Mouse (Mus musculus) stomach, postnatal 0 days (tissue): ENCODE results near the gene Unc5cl. TPM values are rescaled to one million over a fixed set of nuclear protein-coding genes. Genes with fewer than 3 reads are reported as not detected.

Experiments
- ATAC-seq: fragments of 200-750 bp; cut with Nextera tagmentation; 2 replicates; pipeline ENCODE4 v1.8.0; 2017; ENCODE audit not compliant: low FRiP score, low TSS enrichment
- DNase-seq: peaks from one replicate; pipeline ENCODE4 v3.0.0-alpha.2; 2016; ENCODE audit warnings: low spot score
- H3K27ac ChIP-seq: fragments of 300-500 bp; sonication (generic); replicated peaks from 2 replicates; pipeline ENCODE4 v1.5.1; 2014; ENCODE audit warnings: mild to moderate bottlenecking, control low read depth
- H3K27me3 ChIP-seq: fragments of 300-500 bp; sonication (generic); 2 replicates; pipeline ENCODE4 v1.6.1; 2014; ENCODE audit warnings: low read length; ENCODE audit not compliant: control insufficient read depth, insufficient read depth
- H3K36me3 ChIP-seq: fragments of 300-500 bp; sonication (generic); 2 replicates; pipeline ENCODE4 v1.6.1; 2014; ENCODE audit warnings: low read length, mixed read lengths; ENCODE audit not compliant: control insufficient read depth, insufficient read depth
- H3K4me1 ChIP-seq: fragments of 300-500 bp; sonication (generic); replicated peaks from 2 replicates; pipeline ENCODE4 v1.6.1; 2014; ENCODE audit warnings: antibody characterized with exemption; ENCODE audit not compliant: control insufficient read depth, insufficient read depth
- H3K4me2 ChIP-seq: fragments of 300-500 bp; sonication (generic); replicated peaks from 2 replicates; pipeline ENCODE4 v1.6.1; 2014; ENCODE audit warnings: low read depth, mild to moderate bottlenecking, control low read depth, moderate library complexity
- H3K4me3 ChIP-seq: fragments of 300-500 bp; sonication (generic); 2 replicates; pipeline ENCODE4 v1.5.1; 2014; ENCODE audit warnings: low read depth, low read length, control low read depth
- H3K9ac ChIP-seq: fragments of 300-500 bp; sonication (generic); 2 replicates; pipeline ENCODE4 v1.6.1; 2014; ENCODE audit warnings: mild to moderate bottlenecking, low read length, control low read depth, mixed read lengths
- H3K9me3 ChIP-seq: fragments of 300-500 bp; sonication (generic); 2 replicates; pipeline ENCODE4 v1.6.1; 2016; ENCODE audit warnings: low read length; ENCODE audit not compliant: control insufficient read depth
- CTCF ChIP-seq: IDR thresholded peaks from 2 replicates; pipeline ENCODE4 v1.5.1; 2016; ENCODE audit warnings: antibody characterized with exemption, low read depth, mild to moderate bottlenecking, moderate library complexity
- EP300 ChIP-seq: optimal IDR thresholded peaks from 2 replicates; pipeline ENCODE3; 2016; ENCODE audit warnings: antibody characterized with exemption
- WGBS: fragments of 180-500 bp; shearing (Covaris S2); extraction: QIAGEN DNeasy Blood & Tissue Kit; methylation state at CpG from one replicate; pipeline ENCODE4 v1.1.7; 2014; 5-methylcytosine and 5-hydroxymethylcytosine counted together
- polyA plus RNA-seq: library from polyadenylated mRNA; unstranded; fragments of >200 nt; fragmentation: Nextera tagmentation; extraction: Ambion mirVana; gene quantifications from 2 replicates; pipeline ENCODE4 v1.2.1, GENCODE M21; 2015

Unc5cl gene
- polyA plus RNA-seq, 1 experiment from 2014 or later = 3.5 TPM

DNA sequence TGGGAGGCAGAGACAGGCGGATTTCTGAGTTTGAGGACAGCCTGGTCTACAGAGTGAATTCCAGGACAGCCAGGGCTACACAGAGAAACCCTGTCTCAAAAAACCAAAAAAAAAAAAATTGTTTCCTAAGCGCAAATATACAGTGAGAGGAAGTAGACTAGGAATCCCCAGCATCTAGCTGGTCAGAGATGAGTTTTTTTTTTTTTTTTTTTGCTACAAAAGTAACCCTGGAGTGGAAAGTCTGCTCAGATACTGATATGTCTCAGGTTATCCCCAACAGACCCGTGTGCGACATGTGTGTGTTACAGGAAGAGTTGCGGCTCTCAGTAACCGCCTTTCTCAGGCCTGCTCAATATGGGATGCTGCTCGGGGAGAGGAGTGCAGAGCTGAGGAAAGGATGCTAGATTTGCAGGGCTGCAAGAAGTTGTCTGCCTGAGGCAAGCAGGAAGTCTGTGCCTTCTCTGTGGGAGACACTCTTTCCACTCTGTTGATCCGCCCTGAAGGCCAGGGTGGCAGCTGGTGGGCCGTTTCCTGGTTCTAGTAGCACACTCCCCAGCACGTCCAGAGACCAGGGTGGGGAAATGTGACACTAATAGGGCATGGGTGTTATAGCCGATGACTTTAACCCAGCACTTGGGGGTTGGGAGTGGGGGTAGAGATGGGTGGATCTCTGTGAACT lies 26.7 kb upstream of the Unc5cl start:
- peaks cover 5% of the 10 kb centered on the region for H3K4me1 ChIP-seq
- no peak for ATAC-seq

DNA sequence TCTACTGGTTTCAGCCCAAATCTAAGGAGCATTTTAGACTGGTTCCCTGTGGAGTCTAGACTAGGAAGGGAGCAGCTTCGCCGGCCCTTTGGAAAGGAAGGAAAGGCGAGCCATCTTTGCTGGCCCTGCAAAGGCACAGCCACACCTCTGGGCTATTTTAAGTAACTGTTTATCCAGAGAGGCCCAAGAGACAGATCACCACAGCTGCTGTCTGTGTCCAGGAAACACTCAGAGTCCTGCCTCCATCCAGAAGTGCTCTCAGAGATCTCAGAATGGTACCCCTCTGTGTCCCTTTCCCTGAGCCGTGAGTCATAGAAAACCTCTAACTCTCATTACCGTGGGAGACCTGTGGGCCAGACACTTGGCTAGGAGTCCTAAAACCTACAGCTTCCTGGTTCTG lies 24.3 kb upstream of the Unc5cl start:
- no peaks in the 10 kb centered on the region for H3K9me3 ChIP-seq
- TF ChIP-seq CTCF = no peak
- no peak for TF ChIP-seq EP300
- no peak overlapping the region for H3K9ac ChIP-seq
- 0 out of 2 replicates have a peak overlapping the region, but pooled peaks have one; percentile 3 for H3K4me2 ChIP-seq
- H3K27me3 ChIP-seq = no peaks in the 10 kb centered on the region
- no peak overlapping the region for H3K4me3 ChIP-seq
- no peaks in the 10 kb centered on the region for H3K36me3 ChIP-seq
- H3K27ac ChIP-seq = peak overlapping the region; percentile 56
- DNase-seq (no peak), ATAC-seq (peak; percentile 34; the same call in 1 of the 2 replicates)
- H3K4me1 ChIP-seq = peaks cover 5% of the 10 kb centered on the region
- 17% methylated on average over 5 of the region's 5 CpGs for WGBS

More for the DNA sequence above, 26.7 kb upstream of the Unc5cl start:
- DNase-seq = no peak
- 76% methylated on average over 11 of the region's 11 CpGs for WGBS
- Histone ChIP-seq H3K27me3 (no peaks in the 10 kb centered on the region), H3K9me3 (no peaks in the 10 kb centered on the region), H3K27ac (peak overlapping the region; percentile 26; the same call in 1 of the 2 replicates), H3K4me2 (no peak overlapping the region), H3K4me3 (no peak overlapping the region), H3K9ac (no peak overlapping the region), H3K36me3 (no peaks in the 10 kb centered on the region)
- TF ChIP-seq EP300 (no peak), CTCF (no peak)

DNA sequence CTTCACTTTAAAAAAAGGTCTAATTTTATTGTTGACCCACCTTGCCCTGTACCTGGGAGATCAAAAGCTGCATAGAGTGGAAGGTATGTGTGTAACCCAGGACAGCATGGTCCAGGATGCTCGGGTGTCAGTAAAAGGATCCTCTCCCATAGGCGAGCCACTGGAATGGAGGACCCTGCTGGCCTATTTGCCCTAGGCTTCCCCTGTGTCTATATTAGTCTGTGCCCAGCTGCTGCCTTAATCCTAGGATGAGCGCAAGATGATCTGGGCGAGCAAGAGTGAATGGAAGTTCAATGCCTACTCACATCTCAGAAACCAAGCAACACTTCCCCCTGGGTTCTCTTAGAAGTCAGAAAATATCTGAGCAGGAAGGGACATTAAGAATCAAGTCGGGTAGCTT lies 23.6 kb upstream of the Unc5cl start:
- Histone ChIP-seq H3K9ac (no peak overlapping the region), H3K4me1 (peaks cover 5% of the 10 kb centered on the region), H3K27ac (peak overlapping the region; percentile 30; the same call in 1 of the 2 replicates), H3K27me3 (no peaks in the 10 kb centered on the region), H3K9me3 (no peaks in the 10 kb centered on the region), H3K36me3 (no peaks in the 10 kb centered on the region), H3K4me3 (no peak overlapping the region), H3K4me2 (no peak overlapping the region)
- ATAC-seq = no peak
- WGBS = 67% methylated on average over 5 of the region's 5 CpGs
- TF ChIP-seq CTCF = no peak
- TF ChIP-seq EP300 = no peak
- no peak for DNase-seq

DNA sequence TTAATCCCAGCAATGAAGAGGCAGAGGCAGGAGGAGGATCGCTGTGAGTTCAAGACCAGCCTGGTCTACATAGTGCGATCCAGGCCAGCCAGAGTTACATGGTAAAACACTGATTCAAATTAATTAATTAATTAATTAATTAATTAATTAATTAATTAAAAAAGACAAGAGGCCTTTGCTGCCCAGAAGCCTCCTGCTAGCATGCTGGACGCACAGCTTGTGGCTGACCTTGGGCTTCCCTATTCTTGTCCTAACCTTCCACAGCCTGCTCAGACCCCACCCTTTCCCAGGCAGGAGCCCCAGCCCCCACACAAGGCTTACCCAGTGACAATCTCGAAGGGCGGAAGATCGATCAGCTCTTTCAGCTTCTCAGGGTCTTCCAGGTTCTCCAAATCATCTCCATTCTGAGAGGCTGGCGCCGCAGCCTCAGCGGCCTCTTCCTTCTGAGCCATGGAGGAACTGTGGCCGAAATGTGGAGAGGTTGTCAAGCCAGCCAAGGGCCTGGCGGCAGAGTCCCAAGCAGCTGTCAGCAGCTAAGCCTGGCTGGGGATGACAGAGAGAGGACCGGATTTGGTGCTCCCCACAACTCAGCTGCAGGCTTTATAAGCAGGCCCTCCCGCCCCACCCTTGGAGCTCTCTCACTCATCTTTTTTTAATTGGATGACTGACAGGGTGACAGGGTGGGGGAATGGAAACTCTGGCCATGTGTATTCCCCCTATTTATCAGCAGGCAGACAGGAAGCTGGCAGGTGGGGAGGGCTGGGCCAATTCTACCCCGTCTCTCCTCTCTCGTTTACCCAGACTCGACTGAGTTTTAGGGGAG lies 22.3 kb upstream of the Unc5cl start, which contains the start of gene Apobec2:
Gene Apobec2, minus strand, starts transcription at position 773 of the 823 bp plus-strand sequence.
- no peak for TF ChIP-seq CTCF
- no peak for TF ChIP-seq EP300
- H3K27ac ChIP-seq = 0 out of 2 replicates have a peak within 1 kb of the TSS, but pooled peaks have one; percentile 45
- DNase-seq (no peak), ATAC-seq (no peak)
- no peak within 1 kb of the TSS; the same call in 1 of the 2 replicates for H3K4me2 ChIP-seq
- H3K4me3 ChIP-seq = no peak within 1 kb of the TSS
- no peaks in the 10 kb centered on the region for H3K9me3 ChIP-seq
- peaks cover 5% of the 10 kb centered on the region for H3K4me1 ChIP-seq
- H3K9ac ChIP-seq = no peak within 1 kb of the TSS
- H3K36me3 ChIP-seq = no peaks in the 10 kb centered on the region
- 43% methylated on average over 16 of the region's 16 CpGs for WGBS
- H3K27me3 ChIP-seq = no peaks in the 10 kb centered on the region

DNA sequence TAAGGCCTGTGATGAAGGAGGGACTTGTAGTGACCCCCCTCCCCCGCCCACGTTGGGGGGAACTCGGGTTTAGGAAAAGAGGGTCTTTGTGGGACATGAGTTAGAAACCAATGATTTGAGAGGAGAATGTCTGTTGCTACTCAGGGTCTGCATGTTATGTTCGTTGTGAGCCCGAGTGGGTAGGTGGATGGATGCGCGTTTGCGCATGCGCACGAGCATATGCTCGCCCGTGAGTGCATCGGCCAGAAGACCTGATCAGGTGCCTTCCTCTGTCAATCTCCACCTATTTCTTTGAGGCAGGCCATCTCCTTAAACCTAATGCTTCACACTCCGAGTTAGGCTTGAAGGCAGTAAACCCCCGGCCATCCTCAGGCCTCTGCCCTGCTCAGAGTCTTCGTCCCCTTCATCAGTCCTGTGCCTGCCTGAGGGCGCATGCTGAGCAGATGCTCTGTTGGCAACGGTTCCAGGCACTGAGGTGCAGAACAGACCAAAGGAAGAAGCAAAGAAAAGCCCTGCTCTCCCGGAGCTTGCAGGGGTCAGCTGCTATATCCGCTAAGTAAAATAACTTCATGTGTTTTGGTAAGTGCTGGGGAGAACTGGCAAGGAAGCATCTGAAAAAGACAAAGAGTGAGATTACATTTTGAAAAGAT lies 21.6 kb upstream of the Unc5cl start:
- no peaks in the 10 kb centered on the region for H3K27me3 ChIP-seq
- no peak overlapping the region for H3K27ac ChIP-seq
- no peak overlapping the region for H3K4me2 ChIP-seq
- no peak overlapping the region for H3K4me3 ChIP-seq
- no peaks in the 10 kb centered on the region for H3K36me3 ChIP-seq
- H3K4me1 ChIP-seq = peaks cover 5% of the 10 kb centered on the region
- H3K9me3 ChIP-seq = no peaks in the 10 kb centered on the region
- DNase-seq (no peak), ATAC-seq (no peak)
- no peak for TF ChIP-seq CTCF
- TF ChIP-seq EP300 = no peak
- no peak overlapping the region for H3K9ac ChIP-seq
- WGBS = 69% methylated on average over 20 of the region's 20 CpGs
